Mouse (Mus musculus) v-Abl transformed pro-B cells (cell line): ENCODE data around the gene Spred2.

Source experiments
- in situ Hi-C, 2 experiments: fragments of 400-800 bp; cut with MboI; formaldehyde crosslinking; loops; one replicate each; pipeline ENCODE4 v1.15.1; 2025; ENCODE audit not compliant: unreplicated experiment in 2 of 2

The Spred2 gene

DNA sequence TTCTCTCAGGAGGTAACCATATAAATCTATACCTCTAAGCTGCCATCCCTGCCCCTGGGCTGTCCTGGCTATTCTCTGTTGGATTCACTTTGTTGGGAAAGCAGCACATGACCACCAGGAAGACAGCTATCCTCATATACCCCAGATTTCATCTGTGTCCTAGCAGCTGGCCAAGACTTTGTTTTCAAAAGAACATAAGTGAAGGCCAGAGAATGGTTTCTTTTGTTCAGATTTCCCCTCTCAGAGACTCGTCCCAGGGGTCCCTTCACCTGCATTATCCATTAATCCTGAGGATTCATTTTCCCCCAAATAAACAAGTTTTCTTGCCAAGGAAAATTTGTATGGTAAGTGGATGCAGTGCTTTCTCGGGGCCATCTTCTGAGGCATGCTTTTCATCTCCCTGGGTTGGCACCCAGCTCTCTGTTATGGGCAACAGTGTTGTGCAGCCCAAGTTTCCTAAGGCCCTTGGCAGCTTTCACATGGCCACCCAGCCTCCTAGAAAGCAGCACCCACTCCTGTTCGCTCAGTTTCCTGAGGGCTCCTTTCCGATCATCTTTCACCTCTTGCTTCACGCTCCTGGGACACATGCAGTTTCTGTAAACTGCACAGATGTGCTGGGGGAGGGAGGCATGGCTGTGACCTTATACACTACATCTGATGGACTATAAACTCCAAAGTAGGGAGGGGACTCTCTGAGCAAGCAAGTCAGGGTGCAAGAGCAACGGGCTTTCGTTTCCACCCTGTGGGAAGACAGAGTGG lies 49.0 kb downstream of the Spred2 start:
- in situ Hi-C loops = loop anchor here (5.0 to 25.0 kb wide), 4 partner anchors 54 to 489 kb away; partner anchors contain the start of gene Cep68 (in 1 of the 2)

DNA sequence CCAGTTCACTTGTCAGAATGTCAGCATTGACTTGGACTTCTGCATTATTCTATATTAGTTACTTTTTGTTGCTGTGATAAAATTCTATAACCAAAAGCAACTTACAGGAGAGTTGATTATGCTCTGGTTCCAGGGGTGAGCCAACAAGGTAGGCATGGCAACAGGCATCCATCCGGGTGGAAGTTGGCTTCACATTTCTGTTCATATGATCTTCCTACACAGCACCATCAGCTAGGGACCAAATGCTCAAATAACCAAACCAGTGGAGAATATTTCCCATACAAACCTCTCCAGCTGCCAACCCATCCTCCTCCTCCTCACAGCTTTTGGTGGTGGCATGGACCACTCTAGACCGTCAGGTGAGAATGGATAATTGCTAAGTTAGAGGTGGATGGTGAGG lies 51.9 kb downstream of the Spred2 start:
- in situ Hi-C loops = loop anchor here (5.0 to 10.0 kb wide), 2 partner anchors 56 to 99 kb away; no protein-coding TSS in a partner anchor

DNA sequence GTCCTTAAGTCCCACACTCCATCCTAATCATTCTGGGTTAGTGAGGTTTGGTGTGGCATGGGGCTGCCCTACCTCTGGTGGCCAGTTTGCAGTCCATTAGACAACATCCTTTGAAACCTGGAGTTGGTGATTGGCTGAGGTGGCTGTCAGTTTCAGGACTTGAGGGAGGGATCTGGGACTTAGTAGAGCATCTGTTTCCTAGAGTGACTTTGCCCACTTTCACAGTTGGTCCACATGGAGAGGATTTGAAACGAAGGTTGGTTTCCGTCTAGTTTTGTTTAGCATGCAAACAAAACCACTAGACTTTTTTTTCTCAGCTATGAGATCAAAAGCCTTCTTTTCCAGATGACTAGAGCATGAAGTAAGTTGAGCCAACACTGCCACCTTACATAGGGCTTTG lies 53.5 kb downstream of the Spred2 start:
- in situ Hi-C loops = loop anchor here (5.0 to 10.0 kb wide), 2 partner anchors 55 to 97 kb away; no protein-coding TSS in a partner anchor

DNA sequence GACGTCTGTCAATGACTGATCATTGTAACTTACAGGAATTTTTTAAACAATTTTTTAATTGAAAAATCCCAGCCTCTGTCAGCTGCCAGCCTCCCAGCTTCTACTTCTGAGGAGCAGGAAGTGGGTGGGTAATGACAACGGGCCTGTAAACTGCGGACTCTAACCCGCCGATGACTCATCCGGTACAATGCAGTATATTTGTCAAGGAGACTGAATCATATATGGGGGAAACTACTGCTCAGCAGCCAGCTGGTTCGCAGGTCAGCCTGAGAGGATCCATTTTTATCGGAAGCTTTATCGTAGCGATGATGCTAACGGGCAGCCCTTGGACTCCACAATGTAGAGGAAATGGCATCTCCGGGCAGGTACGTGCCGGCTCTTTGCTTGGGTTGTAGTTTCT lies 55.2 kb downstream of the Spred2 start:
- in situ Hi-C loops = loop anchor here (5.0 to 10.0 kb wide), 2 partner anchors 53 to 95 kb away; no protein-coding TSS in a partner anchor

DNA sequence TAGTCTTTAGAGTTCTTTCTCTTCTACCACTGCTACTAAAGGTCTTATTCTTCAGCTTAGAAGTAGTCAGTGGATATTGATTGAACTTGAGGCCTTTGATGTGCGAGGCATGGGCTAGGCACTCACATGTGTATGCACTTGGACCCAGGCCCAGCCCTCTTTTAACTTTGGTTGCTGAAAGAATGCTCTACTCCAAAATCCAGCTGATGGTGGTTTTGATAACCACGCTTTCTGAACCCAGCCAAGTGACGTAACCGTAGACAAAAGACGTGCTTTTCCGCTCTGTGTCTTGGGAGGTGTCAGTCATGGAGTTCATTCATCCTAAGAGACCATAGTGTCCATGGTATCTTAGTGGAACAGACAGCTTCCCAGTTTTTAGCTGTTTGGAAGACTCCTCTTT lies 57.9 kb downstream of the Spred2 start:
- in situ Hi-C loops = no loop called here

DNA sequence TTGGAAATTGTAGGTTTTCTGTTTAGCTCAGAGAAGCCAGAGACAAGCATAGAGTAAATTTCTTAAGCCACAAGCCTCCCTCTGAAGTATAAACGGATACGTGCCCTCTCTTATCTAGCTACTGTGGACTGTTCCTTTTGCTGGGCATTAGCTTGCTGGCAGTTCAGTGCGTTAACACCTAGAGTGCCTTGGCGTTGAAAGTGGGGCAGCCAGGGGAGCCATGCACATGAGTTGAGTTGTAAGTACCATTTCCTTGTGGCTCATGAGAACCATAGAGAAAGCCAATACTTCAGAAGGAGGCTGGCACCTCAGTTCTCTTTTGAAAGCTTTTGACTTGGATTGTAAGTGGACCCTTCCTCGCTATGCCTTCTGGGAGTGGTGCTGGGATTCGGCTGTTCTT lies 58.6 kb downstream of the Spred2 start:
- in situ Hi-C loops = no loop called here

DNA sequence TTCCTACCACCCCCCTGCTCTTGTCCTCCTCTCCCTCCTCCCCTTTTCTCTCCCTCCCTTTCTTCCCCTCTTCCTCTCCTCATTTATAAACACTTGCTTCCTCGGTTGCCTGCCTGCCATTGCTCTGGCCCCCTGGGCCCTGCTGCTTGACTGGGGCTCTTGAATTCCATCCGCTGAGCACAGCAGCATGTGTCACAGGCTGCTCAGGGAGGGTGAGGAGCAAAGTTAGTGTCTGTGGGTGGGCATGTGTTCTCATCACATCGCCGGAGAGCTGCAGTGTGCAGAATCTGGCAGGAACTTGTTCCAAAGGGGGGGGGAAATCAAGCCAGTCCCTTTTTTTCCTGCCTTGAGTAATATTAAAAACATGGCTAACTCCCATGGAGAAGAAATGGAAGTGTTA lies 59.1 kb downstream of the Spred2 start:
- in situ Hi-C loops = no loop called here

DNA sequence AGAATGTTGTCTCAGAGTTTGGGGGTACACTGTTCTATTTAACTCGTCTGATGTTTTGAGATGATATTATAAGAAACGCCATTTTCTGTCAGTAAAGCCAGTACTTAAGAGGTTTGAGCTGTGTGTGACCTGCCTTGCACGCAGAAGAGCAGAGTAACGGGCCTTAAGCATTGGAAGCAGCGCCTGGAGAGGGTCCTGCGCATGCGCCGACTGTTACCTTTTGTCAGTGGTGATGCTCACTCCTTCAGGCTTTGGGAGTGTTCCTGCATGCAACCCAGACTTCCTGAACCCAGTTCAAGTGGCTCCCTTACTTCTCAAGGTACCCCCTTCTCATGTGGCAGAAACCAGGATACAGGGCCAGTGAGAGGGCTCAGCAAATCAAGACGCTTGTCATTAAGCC lies 59.9 kb downstream of the Spred2 start:
- in situ Hi-C loops = no loop called here

DNA sequence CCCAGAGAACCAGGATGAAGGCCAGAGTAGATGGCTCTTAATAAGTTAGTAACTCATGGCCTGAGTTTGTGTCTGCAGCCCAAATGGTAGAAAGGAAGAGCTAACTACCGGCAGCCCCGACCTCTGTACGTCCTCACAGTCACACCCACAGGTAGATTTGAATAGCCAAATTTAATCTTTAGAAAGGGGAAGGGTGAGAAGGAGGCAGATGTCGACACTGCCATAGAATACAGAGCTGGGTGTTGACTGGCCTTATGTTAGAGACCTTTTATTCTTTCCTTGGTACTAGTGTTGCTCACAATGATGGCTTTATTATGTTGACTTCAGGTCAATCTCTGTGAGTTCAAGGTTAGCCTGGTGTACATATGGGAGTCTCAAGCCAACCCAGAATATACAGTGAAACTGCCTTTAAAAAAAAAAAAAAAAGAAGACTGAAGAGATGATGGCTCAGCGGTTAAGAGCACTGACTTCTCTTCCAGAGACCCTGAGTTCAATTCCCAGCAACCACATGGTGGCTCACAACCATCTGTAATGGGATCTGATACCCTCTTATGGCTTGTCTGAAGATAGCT lies 61.2 kb downstream of the Spred2 start:
- in situ Hi-C loops = no loop called here

DNA sequence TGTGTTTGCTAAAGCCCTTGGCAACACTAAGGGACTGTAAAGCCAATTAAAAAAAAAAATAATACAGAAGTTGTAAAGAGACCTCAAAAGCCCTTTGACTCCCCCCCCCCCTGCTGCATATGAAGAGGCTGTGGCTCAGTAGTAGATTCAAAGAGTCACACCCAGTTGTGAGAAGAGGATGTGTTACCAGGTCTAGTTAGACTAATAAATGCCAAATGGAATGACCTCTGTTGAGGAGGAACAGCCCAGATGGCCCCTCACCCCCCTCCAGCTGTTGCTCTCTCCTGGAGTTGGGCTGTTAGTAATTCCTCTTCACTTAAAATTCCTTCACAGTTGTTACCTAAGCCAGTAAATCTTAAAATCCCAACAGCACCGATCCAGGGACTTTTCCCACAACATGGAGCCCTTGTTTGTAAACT lies 62.3 kb downstream of the Spred2 start:
- in situ Hi-C loops = no loop called here

DNA sequence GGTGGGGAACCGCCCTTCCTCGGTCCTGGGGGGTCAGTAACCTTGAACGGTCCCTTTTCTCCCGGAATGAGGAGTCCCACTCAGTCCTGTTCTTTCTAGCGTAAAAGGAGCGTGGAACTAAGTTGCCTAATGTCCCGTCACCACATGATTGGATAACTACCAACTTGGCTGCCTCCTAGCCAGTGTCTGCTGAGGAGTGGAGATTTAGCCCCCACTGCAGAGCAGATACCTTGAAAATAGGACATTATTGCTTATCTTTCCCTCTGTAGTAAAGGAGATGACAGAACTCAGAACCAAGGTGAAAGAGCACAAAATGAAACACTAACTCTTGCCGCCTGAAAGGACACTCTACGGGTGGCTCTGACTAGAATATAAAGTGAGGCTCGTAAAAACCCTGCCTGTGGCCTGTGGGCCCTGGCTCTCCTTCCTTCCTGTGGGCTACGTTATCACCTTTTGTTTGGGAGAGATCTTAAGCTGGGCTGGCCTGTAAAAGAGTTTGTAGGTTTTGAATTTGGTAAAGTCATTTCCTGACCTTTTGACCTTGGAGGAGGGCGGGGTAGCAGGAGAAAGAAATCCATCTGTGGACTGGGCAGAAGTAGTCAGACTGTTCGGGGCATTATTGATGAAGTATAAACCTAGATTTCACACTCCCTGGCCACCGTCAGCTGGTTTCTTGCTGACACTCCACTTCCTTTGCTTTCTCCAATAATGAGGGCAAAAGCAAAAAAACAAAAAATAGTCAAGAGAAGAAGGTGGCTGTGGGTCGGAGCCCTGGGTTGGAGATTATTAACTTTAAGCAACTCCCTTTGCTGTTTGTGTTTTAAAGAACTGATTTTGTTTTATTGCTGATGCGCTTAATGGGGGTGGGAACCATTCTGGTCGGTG lies 62.9 kb downstream of the Spred2 start:
- in situ Hi-C loops = no loop called here

DNA sequence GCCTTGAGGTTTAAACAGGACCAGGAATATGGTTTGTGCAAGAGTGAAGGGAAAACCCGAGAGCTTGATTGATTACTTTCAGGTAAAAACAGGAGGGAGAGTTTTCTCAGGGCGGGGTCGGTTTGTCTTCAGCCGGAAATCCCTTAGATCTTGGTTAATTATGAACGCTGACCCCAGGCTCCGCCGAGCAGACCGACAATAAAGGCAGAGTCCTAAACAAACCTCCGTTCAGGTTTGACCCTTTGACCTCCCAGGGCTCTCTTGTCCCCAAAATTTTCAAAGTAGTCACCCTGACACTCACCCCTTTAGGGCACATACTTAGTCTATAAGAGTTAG lies 63.5 kb downstream of the Spred2 start:
- in situ Hi-C loops = no loop called here

DNA sequence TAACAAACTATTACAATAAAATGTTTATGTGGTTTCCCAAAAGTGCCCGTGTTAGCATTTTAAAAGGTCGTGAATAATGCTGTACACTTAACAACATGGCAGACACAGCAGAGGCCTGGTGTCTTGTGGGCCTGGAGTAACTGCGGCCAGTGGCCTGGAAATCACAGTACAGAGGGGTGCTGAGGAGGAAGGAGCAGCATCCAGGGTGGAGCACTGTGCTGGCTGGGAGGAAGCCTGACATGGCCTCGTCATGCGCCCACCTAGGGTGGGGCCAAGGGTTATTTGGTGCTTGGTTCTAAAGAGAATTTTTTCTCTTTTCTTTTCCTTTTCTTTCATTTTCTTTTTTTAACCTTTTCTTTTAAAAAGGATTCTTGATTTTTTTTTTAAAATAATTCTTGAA lies 64.0 kb downstream of the Spred2 start:
- in situ Hi-C loops = no loop called here

DNA sequence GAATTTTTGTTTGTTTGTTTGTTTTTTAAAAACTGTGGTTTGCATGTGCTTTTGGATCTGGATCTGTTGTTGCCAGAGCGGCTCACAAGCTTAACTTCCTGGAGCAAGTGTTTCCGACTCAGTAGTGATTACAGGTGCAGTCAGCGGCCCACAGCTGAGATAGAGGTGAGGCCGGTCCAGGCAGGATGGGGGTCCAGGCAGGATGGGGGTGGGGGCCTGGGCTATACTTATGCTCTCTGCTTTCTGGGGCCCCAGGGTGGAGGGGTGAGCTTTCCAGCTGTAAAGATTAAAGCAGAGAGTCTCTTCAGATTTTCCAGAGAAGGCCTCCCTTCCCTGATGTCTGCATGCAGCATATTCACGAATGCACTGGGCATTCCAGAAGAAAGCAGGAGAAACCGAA lies 64.5 kb downstream of the Spred2 start:
- in situ Hi-C loops = no loop called here

DNA sequence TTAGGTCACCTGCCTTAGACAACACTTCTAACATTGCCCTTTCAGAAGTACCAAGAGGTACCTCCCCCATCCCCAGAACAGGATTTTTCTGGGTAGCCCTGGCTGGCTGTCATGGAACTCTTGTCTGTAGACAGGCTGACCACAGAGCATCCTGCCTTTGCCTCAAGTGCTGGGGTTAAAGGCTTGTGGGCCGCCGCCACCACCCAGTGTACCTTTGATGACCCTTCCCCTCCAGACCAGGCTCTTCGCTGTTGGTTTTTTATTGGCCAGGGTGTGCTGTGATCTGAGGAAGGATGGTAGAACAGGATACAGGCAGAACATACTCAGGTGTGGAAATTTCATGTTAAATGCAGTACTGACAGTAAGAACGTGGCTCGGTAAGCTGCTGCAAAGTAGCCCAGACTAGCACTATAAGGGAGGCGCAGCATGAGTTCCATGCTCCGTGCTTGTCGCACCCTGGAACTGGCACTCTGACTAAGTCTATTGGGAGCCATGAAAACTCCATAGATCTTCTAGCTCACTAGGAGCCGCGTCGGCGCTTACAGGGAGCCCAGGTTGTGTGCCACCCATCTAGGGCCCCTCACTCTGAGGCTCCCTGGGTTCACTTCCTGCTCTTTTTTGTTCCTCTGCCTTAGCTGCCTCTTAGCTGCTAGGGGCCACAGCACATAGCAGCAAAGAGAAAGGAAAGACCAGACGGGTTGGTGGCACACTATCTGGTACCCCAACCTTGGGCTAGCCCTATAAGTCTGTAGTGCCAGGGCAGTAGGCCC lies 65.2 kb downstream of the Spred2 start:
- in situ Hi-C loops = no loop called here

DNA sequence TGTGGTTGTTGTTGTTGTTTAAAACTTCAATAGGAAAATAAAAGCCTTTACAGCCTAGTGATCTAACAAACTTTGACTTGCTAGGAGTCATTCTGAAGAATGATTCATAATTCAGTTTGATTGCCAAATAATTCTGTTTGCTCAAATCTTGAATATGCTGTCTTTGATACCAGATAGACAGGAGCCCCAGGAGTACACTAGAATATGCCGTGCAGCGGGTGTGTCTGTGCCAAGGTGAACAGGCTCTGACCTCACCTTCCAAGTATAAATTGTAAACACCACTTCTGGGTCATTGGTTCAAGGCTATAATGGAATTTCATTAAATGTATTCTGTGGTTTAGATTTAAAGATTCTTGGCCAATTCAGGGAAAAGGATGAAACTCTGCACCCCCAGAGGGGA lies 66.6 kb downstream of the Spred2 start:
- in situ Hi-C loops = no loop called here

DNA sequence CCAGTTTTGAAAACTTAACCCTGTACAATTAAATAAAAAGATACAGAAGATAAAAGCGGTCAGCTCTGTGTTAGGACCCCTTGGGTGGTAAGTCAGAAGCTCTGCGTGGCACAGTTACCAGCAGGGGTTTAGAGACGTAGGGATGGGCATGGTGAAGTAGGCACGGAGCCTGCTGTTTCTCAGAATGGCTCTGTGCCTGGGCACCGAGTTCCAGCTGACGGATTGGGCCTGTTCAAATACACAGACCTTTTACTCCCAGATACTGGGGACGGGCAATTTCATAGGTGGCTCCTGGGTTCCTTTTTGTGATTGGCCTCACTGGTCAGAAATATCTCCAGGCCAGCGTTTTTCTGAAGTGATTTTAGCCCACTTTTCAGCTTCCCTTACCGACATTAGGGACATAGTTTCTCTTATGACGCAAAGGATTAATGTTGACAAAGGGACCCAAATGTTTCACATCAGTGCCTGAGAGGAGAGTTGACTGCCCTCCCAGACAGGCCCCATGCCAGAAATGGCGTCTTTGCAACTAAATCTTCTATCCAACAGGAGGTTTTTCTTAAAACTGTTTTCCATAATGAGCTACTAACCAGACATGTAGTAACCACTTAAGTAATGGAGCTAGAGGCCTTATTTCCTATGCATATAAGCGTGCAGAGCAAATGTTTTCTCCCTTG lies 67.3 kb downstream of the Spred2 start:
- in situ Hi-C loops = no loop called here

DNA sequence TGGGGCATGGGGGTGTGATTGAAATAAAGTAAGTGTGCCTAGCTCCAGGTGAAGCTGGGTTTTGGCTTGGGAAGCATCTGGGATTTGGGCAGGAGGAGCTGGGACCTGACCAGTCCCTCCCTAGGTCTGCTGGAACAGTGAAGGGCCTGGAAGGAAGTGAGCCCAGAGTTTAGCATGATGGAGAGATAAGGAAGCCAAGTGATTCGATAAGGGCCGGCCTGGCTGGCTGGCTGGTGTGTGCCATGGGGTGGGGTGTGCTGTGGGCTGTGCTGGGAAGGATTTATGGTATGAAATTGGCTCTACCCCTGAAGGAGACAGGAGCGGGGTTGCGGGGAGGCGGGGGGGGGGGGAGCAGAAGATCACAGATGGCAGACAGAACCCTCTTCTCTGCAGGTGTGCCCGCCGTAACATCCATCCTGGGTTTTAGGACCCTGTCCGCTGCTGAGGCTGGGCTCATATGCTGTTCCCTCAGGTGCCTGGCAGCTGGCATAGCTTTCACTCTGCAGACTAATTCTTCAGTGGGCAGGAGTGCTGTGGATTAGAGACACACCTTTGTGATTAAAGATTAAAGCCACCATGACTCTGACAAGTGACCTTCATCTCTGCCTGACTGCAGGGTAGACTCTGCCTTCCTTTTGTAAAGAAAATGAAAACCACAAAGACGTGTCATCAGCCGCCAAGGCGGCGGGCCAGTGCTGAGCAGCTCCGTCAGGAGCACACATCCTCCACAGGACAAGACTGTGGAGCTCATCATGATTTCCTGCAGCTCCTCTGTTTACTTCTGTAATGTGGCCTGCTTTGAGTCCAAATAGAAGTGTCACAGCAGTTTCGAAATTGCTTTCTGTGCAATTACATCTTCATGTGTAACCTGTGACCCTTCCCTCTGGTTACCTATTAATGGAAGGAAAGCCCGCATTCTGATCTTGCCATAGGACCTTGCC lies 68.4 kb downstream of the Spred2 start:
- in situ Hi-C loops = no loop called here

DNA sequence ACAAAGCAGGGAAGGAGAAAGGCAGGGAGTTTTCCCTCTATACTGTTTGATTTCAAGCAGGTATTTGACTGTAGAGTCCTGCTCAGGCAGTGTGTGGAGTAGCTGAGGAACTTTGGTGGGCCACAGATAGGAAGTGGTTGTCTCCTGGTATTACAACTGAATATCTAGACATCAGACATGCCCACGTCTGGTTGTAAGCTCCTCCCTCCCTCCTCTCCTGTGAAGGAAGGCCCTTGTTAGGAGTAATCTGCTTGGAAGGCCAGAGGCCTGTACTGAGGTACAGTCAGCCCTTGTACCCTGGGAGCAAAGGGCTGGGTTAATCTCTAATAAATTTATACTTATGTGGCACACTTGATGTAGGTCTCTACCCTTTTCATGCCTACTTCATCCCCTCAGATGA lies 69.6 kb downstream of the Spred2 start:
- in situ Hi-C loops = no loop called here
